Mouse (Mus musculus) inflammation-experienced regulatory T-cells (primary cell): ENCODE results near the gene Olfr766-ps1. TPM values are rescaled to one million over a fixed set of nuclear protein-coding genes. Genes with fewer than 3 reads are reported as not detected.

Experiments used
- polyA plus RNA-seq, 2 experiments: library from polyadenylated mRNA; unstranded; fragments of 100-300 nt; shearing (Covaris generic); gene quantifications; one replicate each; pipeline ENCODE4 v1.2.1; 2017

Gene Olfr766-ps1
- under 1 TPM in 1 of 2 experiments, not detected in 1; 0.22 TPM for polyA plus RNA-seq

GRCm38 (mm10) chr10:129068877-129069276 is at the start of gene Olfr766-ps1:
Olfr766-ps1 (minus strand) TSS chr10:129068977.

DNA sequence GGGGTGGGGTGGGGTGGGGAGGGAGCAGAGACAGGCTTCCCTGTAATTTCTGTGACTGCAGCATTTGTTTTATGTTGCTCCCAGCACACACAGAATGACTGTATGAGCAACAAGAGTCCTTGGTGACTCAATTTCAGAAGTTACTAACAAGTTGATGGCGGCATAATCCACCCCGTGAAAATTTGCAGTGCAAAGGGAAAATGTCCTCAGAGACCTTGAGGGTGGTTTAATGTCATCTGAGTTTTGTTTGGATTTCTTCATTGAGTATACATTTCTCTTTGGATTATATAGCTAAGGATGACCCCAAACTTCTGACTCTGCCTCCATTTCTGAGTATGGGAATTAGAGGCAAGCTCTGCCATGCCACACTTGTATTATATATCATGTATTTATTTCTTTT is 49.0 kb upstream of the Olfr766-ps1 start, which contains the start of gene Olfr769:
TSS of gene Olfr769 (minus strand) at position 101 of the 400 bp plus-strand sequence.

GRCm38 (mm10) chr10:129099275-129099674 is 30.5 kb upstream of the Olfr766-ps1 start, which contains the start of gene Olfr768:
Olfr768 (minus strand) TSS chr10:129099375.

DNA sequence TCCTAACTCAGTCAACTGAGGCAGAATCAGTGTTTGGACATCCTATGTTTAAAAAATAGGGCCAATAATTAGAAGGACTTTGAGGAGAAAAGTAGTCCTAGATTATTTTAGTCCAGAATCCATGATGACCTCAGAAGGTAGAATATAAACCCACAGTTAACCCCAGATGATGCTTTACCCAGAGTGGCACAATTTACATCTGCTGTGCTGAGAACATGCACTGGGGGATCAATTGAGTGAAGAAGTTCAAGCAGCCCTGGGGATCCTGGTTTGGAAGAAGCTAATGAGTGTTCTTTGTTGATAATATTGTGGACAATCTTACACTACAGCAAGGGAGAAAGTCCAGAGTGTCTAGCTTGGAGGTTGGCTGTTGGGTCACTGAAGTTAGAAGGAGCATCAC is 14.0 kb upstream of the Olfr766-ps1 start, which contains the start of gene Olfr767:
TSS of gene Olfr767 (minus strand) at position 101 of the 400 bp plus-strand sequence.

DNA sequence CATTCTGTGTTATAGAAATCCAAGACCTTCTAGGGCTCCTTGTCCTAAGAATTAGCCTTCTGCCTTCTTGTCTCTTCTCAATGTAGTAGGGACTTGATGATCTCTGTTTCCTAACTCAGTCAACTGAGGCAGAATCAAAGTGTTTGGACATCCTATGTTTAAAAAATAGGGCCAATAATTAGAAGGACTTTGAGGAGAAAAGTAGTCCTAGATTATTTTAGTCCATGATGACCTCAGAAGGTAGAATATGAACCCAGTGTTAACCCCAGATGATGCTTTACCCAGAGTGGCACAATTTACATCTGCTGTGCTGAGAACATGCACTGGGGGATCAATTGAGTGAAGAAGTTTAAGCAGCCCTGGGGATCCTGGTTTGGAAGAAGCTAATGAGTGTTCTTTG is 18.9 kb downstream of the Olfr766-ps1 start, which contains the start of gene Olfr765:
TSS of gene Olfr765 (minus strand) at position 101 of the 400 bp plus-strand sequence.

GRCm38 (mm10) chr10:129039796-129040195 is 29.0 kb downstream of the Olfr766-ps1 start, which contains the start of gene Olfr764-ps1:
Olfr764-ps1 (minus strand) TSS chr10:129039896.

Other genes starting within 250 kb of the Olfr766-ps1 start
- gene Ormdl2, start 247.3 kb downstream of the Olfr766-ps1 start, polyA plus RNA-seq, result 10 to 100 TPM; 65.4 to 69.2 TPM
- 1 to 10 TPM; 2.9 TPM for gene Gdf11, start 177.3 kb downstream of the Olfr766-ps1 start, polyA plus RNA-seq
- 1 to 10 TPM in 1 of 2 experiments, under 1 TPM in 1; 0.86 to 6.2 TPM for gene Cd63, start 168.0 kb downstream of the Olfr766-ps1 start, polyA plus RNA-seq
- gene Rdh5, start 146.1 kb downstream of the Olfr766-ps1 start, polyA plus RNA-seq, result 10 to 100 TPM; 13.9 to 24.2 TPM
- 100 to 1,000 TPM; 113 to 188 TPM for gene Bloc1s1, start 144.9 kb downstream of the Olfr766-ps1 start, polyA plus RNA-seq
- gene Itga7, start 135.2 kb downstream of the Olfr766-ps1 start, polyA plus RNA-seq, result 10 to 100 TPM in 1 of 2 experiments, 1 to 10 TPM in 1; 3.9 to 21.2 TPM
- not detected for gene Mettl7b, start 108.0 kb downstream of the Olfr766-ps1 start, polyA plus RNA-seq
- under 1 TPM in 1 of 2 experiments, not detected in 1; 0.51 TPM for gene Olfr9, start 79.5 kb downstream of the Olfr766-ps1 start, polyA plus RNA-seq
- not detected for gene Olfr763, start 58.2 kb downstream of the Olfr766-ps1 start, polyA plus RNA-seq
- gene Olfr764-ps1, start 29.1 kb downstream of the Olfr766-ps1 start, polyA plus RNA-seq, result not detected
- not detected for gene Olfr765, start 19.0 kb downstream of the Olfr766-ps1 start, polyA plus RNA-seq
- under 1 TPM; 0.04 to 0.11 TPM for gene Olfr767, start 13.9 kb upstream of the Olfr766-ps1 start, polyA plus RNA-seq
- gene Olfr768, start 30.4 kb upstream of the Olfr766-ps1 start, polyA plus RNA-seq, result not detected
- gene Olfr769, start 48.9 kb upstream of the Olfr766-ps1 start, polyA plus RNA-seq, result not detected
- gene Olfr770, start 70.0 kb upstream of the Olfr766-ps1 start, polyA plus RNA-seq, result 1 to 10 TPM in 1 of 2 experiments, under 1 TPM in 1; 0.17 to 1.2 TPM
- not detected for gene Olfr771, start 95.8 kb upstream of the Olfr766-ps1 start, polyA plus RNA-seq
- under 1 TPM in 1 of 2 experiments, not detected in 1; 0.12 TPM for gene Olfr772, start 108.9 kb upstream of the Olfr766-ps1 start, polyA plus RNA-seq
- gene Olfr773, start 118.4 kb upstream of the Olfr766-ps1 start, polyA plus RNA-seq, result not detected
- not detected for gene Olfr774, start 167.2 kb upstream of the Olfr766-ps1 start, polyA plus RNA-seq
- not detected for gene Olfr775, start 179.4 kb upstream of the Olfr766-ps1 start, polyA plus RNA-seq
- gene Olfr776, start 190.2 kb upstream of the Olfr766-ps1 start, polyA plus RNA-seq, result not detected
- not detected for gene Olfr777, start 202.5 kb upstream of the Olfr766-ps1 start, polyA plus RNA-seq
- under 1 TPM; 0.05 to 0.34 TPM for gene Olfr780, start 249.1 kb upstream of the Olfr766-ps1 start, polyA plus RNA-seq